21 mouse cellular contexts compared by ENCODE assay signal in the genomic region with DNA sequence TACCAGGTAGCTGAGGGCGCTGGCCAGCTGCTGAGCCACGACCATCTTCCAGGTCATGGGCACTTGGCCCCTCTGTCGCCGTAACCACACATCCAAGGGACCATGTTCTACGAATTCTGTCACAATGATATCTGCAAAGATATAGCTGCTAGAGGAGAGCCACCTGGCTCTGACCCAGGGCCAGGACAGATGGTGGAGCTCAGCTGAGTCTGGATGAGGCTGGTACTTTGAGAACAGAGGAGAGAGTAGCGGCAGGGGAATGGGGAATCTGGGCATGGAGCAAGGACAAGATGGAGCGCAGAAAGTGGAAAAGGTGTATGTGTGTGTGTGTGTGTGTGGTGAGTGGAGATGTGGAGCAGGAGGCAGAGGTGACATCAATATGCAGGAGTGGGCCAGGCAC.
"Had no signal": no experiment of that assay in that cellular context is flagged by ENCODE, and none has a peak within 500 bp of the region (broad histone marks: within the 10 kb centered on the region; RNA-seq: fewer than 3 reads in every experiment).

No protein-coding gene starts in this region.

- H3K27ac ChIP-seq: left cerebral cortex, adult 2 months; liver, embryonic 13.5 days; midbrain, embryonic 10.5 days; midbrain, embryonic 13.5 days; neural tube, embryonic 13.5 days; stomach, embryonic 15.5 days had no signal

- ATAC-seq: midbrain, embryonic 13.5 days; midbrain, embryonic 16.5 days had no signal

- H3K27me3 ChIP-seq: liver, embryonic 13.5 days; megakaryocyte, embryonic 14.5 days; midbrain, embryonic 13.5 days; neural tube, embryonic 13.5 days; stomach, embryonic 15.5 days had no signal

- H3K9me3 ChIP-seq: liver, embryonic 13.5 days; megakaryocyte, embryonic 14.5 days; midbrain, embryonic 10.5 days; midbrain, embryonic 13.5 days; neural tube, embryonic 13.5 days; stomach, embryonic 15.5 days had no signal

- H3K9ac ChIP-seq: liver, embryonic 13.5 days; midbrain, embryonic 13.5 days; neural tube, embryonic 13.5 days; stomach, embryonic 15.5 days had no signal

- H3K4me1 ChIP-seq: megakaryocyte, embryonic 14.5 days; midbrain, embryonic 10.5 days; midbrain, embryonic 13.5 days; neural tube, embryonic 13.5 days; stomach, embryonic 15.5 days had no signal

- DNase-seq: kidney, adult 9 months; kidney, postnatal 14 days; kidney, postnatal 4 days; layer of hippocampus, adult 9-11 months; layer of hippocampus, postnatal 36 days; liver, embryonic 13.5 days; lung, adult 2 months; lung, postnatal 10 days; lung, postnatal 36 days; retina, postnatal 1 day; right cerebral cortex, postnatal 25 days; spleen, adult 18-20 months; thymus, postnatal 25 days had no signal

- H3K36me3 ChIP-seq: liver, embryonic 13.5 days; midbrain, embryonic 10.5 days; stomach, embryonic 15.5 days had no signal

- H3K4me3 ChIP-seq: left cerebral cortex, adult 2 months; liver, embryonic 13.5 days; megakaryocyte, embryonic 14.5 days; midbrain, embryonic 10.5 days; midbrain, embryonic 13.5 days; myocyte; neural tube, embryonic 13.5 days; stomach, embryonic 15.5 days had no signal

- H3K4me2 ChIP-seq: liver, embryonic 13.5 days; midbrain, embryonic 13.5 days; neural tube, embryonic 13.5 days; stomach, embryonic 15.5 days had no signal
